Mouse (Mus musculus): ENCODE data around the gene Gm128. TPM values are rescaled to one million over a fixed set of nuclear protein-coding genes. Genes with fewer than 3 reads are reported as not detected.

The Gm128 gene
- polyA plus RNA-seq, 1 experiment from 2014 or later: 0.30 TPM

DNA sequence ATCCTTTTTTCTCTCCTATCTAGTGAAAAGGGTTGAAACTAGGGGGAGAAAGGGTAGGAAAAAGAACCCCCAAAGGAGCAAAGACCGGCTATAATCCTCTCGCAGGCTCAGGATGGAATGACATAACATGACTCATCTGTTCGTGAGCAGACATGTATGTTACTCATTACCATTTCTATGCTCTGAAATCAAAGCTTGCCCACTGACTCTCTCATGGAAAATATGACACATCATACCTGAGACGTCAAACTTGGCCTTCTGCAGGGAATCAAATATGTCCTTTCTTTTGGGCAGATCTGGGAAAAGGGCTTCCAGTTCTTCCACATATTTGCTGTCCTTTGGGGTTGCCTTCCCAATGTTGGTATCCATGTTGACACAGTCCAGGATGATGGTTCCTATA lies 20.6 kb upstream of the Gm128 start:
- whole genome bisulfite sequencing (ENCODE audit: insufficient replicate concordance): 87% methylated on average over 4 of the region's 4 CpGs
- Histone ChIP-seq H3K4me1 (ENCODE audit: control insufficient read depth, insufficient read depth, low read length) (peaks cover 4% of the 10 kb centered on the region; the same call in 1 of the 2 replicates), H3K36me3 (ENCODE audit: control insufficient read depth, insufficient read depth, low read length) (peaks cover 26% of the 10 kb centered on the region), H3K27ac (ENCODE audit: low read depth, low read length) (no peak overlapping the region), H3K4me2 (no peak overlapping the region), H3K9ac (ENCODE audit: low read depth, low read length) (no peak overlapping the region), H3K27me3 (ENCODE audit: control insufficient read depth, insufficient read depth, low read length) (no peaks in the 10 kb centered on the region), H3K4me3 (ENCODE audit: low read depth, low read length) (no peak overlapping the region), H3K9me3 (replicated peaks; ENCODE audit: control insufficient read depth, low read length) (no peaks in the 10 kb centered on the region)
- ATAC-seq (replicated peaks; ENCODE audit: insufficient number of reproducible peaks, low FRiP score, low TSS enrichment): no peak

DNA sequence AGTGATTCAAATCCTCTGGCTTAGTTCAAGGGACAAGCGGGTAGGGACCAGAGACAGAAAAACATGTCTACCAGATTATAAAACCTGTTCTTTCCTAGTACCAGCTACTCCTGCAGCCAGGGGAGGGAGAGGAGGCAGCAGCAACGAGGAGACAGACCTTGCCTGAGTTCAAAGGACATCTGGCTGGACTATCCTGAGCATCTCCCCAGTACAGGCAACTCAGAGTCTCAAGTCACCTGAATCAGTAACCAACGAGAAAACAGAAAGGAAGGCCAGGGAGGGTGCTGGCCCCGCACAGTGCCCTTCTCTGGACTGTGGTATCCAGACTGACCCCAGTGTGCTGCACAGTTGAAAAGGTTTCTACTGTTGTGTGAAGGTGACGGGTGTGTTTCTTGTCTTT lies 15.5 kb upstream of the Gm128 start:
- Histone ChIP-seq H3K27me3 (ENCODE audit: control insufficient read depth, insufficient read depth, low read length) (no peaks in the 10 kb centered on the region), H3K36me3 (ENCODE audit: control insufficient read depth, insufficient read depth, low read length) (peaks cover 18% of the 10 kb centered on the region), H3K9ac (ENCODE audit: low read depth, low read length) (no peak overlapping the region), H3K4me1 (ENCODE audit: control insufficient read depth, insufficient read depth, low read length) (no peaks in the 10 kb centered on the region), H3K4me3 (ENCODE audit: low read depth, low read length) (no peak overlapping the region), H3K27ac (ENCODE audit: low read depth, low read length) (no peak overlapping the region), H3K4me2 (no peak overlapping the region), H3K9me3 (replicated peaks; ENCODE audit: control insufficient read depth, low read length) (no peaks in the 10 kb centered on the region)
- no peak for ATAC-seq (replicated peaks; ENCODE audit: insufficient number of reproducible peaks, low FRiP score, low TSS enrichment)
- 82% methylated on average over 5 of the region's 5 CpGs for WGBS (ENCODE audit: insufficient replicate concordance)

DNA sequence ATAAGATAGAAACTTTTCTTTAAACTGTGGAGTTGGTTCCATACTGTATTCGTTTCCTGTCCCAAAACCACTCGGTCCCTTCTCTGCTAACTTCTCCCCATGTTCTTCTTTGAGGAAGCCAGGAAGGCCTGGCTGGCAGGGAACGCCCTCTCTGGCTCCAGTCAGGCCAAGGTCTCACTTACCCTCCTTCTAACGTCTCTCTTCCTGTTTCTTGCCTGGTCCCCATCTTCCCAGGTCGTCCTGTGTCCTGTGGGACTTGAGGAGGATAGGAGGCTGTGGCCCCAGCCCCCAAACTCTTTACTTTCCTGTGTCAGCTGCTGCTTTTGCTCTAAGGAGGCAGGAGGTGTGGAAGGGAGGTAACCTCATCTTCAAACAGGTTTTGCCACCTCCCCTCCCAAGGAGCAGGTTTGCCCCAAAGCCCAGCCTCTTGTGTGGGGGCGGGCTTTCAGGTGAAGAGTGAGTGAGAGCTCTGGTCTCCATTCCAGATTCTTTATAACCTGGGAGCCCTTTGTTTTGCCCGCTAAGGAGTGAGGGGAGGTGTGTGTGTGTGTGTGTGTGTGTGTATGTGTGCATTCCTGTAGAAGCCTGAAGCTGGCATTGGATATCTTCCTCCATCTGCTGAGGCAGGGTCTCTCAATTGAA lies 9.5 kb upstream of the Gm128 start, which contains the start of gene Bnipl:
Bnipl (minus strand) TSS at position 411 of the 642 bp plus-strand sequence.
- Histone ChIP-seq H3K36me3 (ENCODE audit: control insufficient read depth, insufficient read depth, low read length) (peaks cover 5% of the 10 kb centered on the region; the same call in 1 of the 2 replicates), H3K9me3 (replicated peaks; ENCODE audit: control insufficient read depth, low read length) (no peaks in the 10 kb centered on the region), H3K4me1 (ENCODE audit: control insufficient read depth, insufficient read depth, low read length) (no peaks in the 10 kb centered on the region), H3K9ac (ENCODE audit: low read depth, low read length) (no peak within 1 kb of the TSS), H3K4me3 (ENCODE audit: low read depth, low read length) (no peak within 1 kb of the TSS), H3K4me2 (no peak within 1 kb of the TSS), H3K27ac (ENCODE audit: low read depth, low read length) (no peak within 1 kb of the TSS), H3K27me3 (ENCODE audit: control insufficient read depth, insufficient read depth, low read length) (no peaks in the 10 kb centered on the region)
- WGBS (ENCODE audit: insufficient replicate concordance): 40% methylated on average over 7 of the region's 7 CpGs
- no peak for ATAC-seq (replicated peaks; ENCODE audit: insufficient number of reproducible peaks, low FRiP score, low TSS enrichment)

GRCm38 (mm10) chr3:95250361-95250760 lies 9.0 kb upstream of the Gm128 start:
- no peak overlapping the region for H3K27ac ChIP-seq (ENCODE audit: low read depth, low read length)
- H3K36me3 ChIP-seq (ENCODE audit: control insufficient read depth, insufficient read depth, low read length): peaks cover 5% of the 10 kb centered on the region; the same call in 1 of the 2 replicates
- H3K9ac ChIP-seq (ENCODE audit: low read depth, low read length): no peak overlapping the region
- H3K4me1 ChIP-seq (ENCODE audit: control insufficient read depth, insufficient read depth, low read length): no peaks in the 10 kb centered on the region
- H3K4me3 ChIP-seq (ENCODE audit: low read depth, low read length): no peak overlapping the region
- H3K9me3 ChIP-seq (replicated peaks; ENCODE audit: control insufficient read depth, low read length): no peaks in the 10 kb centered on the region
- no peaks in the 10 kb centered on the region for H3K27me3 ChIP-seq (ENCODE audit: control insufficient read depth, insufficient read depth, low read length)
- H3K4me2 ChIP-seq: no peak overlapping the region
- no peak for ATAC-seq (replicated peaks; ENCODE audit: insufficient number of reproducible peaks, low FRiP score, low TSS enrichment)
- WGBS (ENCODE audit: insufficient replicate concordance): 72% methylated on average over 5 of the region's 5 CpGs

GRCm38 (mm10) chr3:95247660-95248336 lies 6.4 kb upstream of the Gm128 start:
- Histone ChIP-seq H3K36me3 (ENCODE audit: control insufficient read depth, insufficient read depth, low read length) (no peaks in the 10 kb centered on the region), H3K9me3 (replicated peaks; ENCODE audit: control insufficient read depth, low read length) (no peaks in the 10 kb centered on the region), H3K9ac (ENCODE audit: low read depth, low read length) (no peak overlapping the region), H3K27ac (ENCODE audit: low read depth, low read length) (no peak overlapping the region), H3K4me1 (ENCODE audit: control insufficient read depth, insufficient read depth, low read length) (no peaks in the 10 kb centered on the region), H3K4me2 (no peak overlapping the region), H3K4me3 (ENCODE audit: low read depth, low read length) (no peak overlapping the region), H3K27me3 (ENCODE audit: control insufficient read depth, insufficient read depth, low read length) (no peaks in the 10 kb centered on the region)
- ATAC-seq (replicated peaks; ENCODE audit: insufficient number of reproducible peaks, low FRiP score, low TSS enrichment): no peak
- WGBS (ENCODE audit: insufficient replicate concordance): 67% methylated on average over 1 of the region's 1 CpGs

DNA sequence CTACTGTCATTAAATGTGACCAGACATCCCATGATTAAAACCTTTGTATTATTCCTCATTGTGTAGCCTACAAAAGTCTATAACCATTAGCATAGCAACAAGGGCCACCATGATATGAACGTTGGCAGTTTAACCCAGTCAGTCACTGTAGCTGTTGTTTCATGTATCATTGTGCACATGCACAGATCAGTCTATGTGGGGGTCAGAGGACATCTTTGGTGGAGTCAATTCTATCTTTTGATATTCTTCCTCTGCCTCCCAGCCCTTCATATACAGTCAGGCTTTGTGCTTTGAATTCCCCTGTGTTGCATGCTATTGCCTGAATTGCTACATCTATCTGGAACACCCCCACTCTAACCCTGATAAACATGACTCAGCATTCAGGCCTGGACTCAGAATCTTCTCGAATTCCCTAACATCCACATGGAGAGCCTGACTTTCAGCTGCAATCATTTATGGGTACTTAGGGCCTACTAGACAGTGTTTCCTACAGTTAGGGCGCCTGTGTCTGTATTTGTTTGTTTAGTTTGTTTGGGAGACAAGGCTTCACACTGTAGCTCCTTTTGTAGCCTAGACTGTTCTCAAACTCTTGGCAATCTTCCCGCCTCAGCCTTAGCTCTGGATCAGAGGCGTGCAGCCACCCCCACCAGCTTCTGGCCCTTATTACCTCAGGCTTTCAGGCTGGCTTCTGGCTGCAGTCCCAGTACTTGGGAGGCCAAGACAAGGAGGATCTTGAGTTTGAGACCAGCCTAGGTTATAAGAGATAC lies 5.2 kb upstream of the Gm128 start:
- Histone ChIP-seq H3K27ac (ENCODE audit: low read depth, low read length) (no peak overlapping the region), H3K4me1 (ENCODE audit: control insufficient read depth, insufficient read depth, low read length) (no peaks in the 10 kb centered on the region), H3K9me3 (replicated peaks; ENCODE audit: control insufficient read depth, low read length) (no peaks in the 10 kb centered on the region), H3K27me3 (ENCODE audit: control insufficient read depth, insufficient read depth, low read length) (no peaks in the 10 kb centered on the region), H3K36me3 (ENCODE audit: control insufficient read depth, insufficient read depth, low read length) (no peaks in the 10 kb centered on the region), H3K4me2 (no peak overlapping the region), H3K4me3 (ENCODE audit: low read depth, low read length) (no peak overlapping the region), H3K9ac (ENCODE audit: low read depth, low read length) (no peak overlapping the region)
- ATAC-seq (replicated peaks; ENCODE audit: insufficient number of reproducible peaks, low FRiP score, low TSS enrichment): no peak
- 80% methylated on average over 5 of the region's 5 CpGs for WGBS (ENCODE audit: insufficient replicate concordance)

- no peak for ATAC-seq (replicated peaks; ENCODE audit: insufficient number of reproducible peaks, low FRiP score, low TSS enrichment)
- 73% methylated on average over 2 of the region's 2 CpGs for WGBS (ENCODE audit: insufficient replicate concordance)
- H3K36me3 ChIP-seq (ENCODE audit: control insufficient read depth, insufficient read depth, low read length): 0 out of 2 replicates have a peak, but pooled peaks cover 2% of the 10 kb centered on the region
- H3K4me1 ChIP-seq (ENCODE audit: control insufficient read depth, insufficient read depth, low read length): no peaks in the 10 kb centered on the region
- no peaks in the 10 kb centered on the region for H3K9me3 ChIP-seq (replicated peaks; ENCODE audit: control insufficient read depth, low read length)
- H3K27me3 ChIP-seq (ENCODE audit: control insufficient read depth, insufficient read depth, low read length): no peaks in the 10 kb centered on the region
- no peak overlapping the region for H3K27ac ChIP-seq (ENCODE audit: low read depth, low read length)
- no peak overlapping the region for H3K9ac ChIP-seq (ENCODE audit: low read depth, low read length)
- no peak overlapping the region for H3K4me2 ChIP-seq
- H3K4me3 ChIP-seq (ENCODE audit: low read depth, low read length): no peak overlapping the region
Measured at GRCm38 (mm10) chr3:95243086-95243485, 1.7 kb upstream of the Gm128 start.

DNA sequence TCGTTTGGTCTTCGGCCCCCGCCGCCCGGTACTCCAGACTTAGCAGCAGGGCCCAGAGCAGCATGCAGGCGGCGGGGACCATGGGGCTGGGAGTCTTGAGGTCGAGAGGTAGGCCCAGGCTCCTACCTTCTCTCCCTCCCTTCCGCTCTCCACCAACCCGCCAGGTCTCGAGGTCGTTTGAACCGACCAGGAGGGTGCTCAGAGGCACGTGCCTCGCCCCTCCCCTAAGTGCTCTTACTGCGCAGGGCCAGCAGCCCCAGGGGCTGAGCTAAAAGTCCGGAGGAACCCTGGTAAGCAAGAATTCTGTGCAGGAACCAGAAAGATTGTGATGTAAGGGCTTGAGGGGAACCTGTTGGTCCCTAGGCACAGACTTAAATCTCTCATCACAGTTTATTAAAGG lies 498 bp downstream of the Gm128 start:
- Histone ChIP-seq H3K27ac (ENCODE audit: low read depth, low read length) (no peak overlapping the region), H3K36me3 (ENCODE audit: control insufficient read depth, insufficient read depth, low read length) (peaks cover 7% of the 10 kb centered on the region; the same call in 1 of the 2 replicates), H3K9me3 (replicated peaks; ENCODE audit: control insufficient read depth, low read length) (no peaks in the 10 kb centered on the region), H3K9ac (ENCODE audit: low read depth, low read length) (peak overlapping the region; percentile 66; the same call in 1 of the 2 replicates), H3K27me3 (ENCODE audit: control insufficient read depth, insufficient read depth, low read length) (no peaks in the 10 kb centered on the region), H3K4me2 (peak overlapping the region; percentile 58), H3K4me1 (ENCODE audit: control insufficient read depth, insufficient read depth, low read length) (no peaks in the 10 kb centered on the region), H3K4me3 (ENCODE audit: low read depth, low read length) (0 out of 2 replicates have a peak overlapping the region, but pooled peaks have one; percentile 0)
- WGBS (ENCODE audit: insufficient replicate concordance): 23% methylated on average over 17 of the region's 17 CpGs
- no peak for ATAC-seq (replicated peaks; ENCODE audit: insufficient number of reproducible peaks, low FRiP score, low TSS enrichment)

Data from heart, embryonic 11.5 days (tissue).